Mouse (Mus musculus) layer of hippocampus, postnatal 14 days (tissue): Measurements from ENCODE around the gene Mrpl51. TPM values are rescaled to one million over a fixed set of nuclear protein-coding genes. Genes with fewer than 3 reads are reported as not detected.

Experiments
- DNase-seq, 2 experiments: peaks; one replicate each; pipeline ENCODE4 v3.0.0; 2021 to 2022; ENCODE audit warnings: low spot score in 2 of 2, mixed read lengths in 1 of 2
- total RNA-seq, 2 experiments: library from RNA; stranded (reverse); gene quantifications; 2 replicates each; pipeline ENCODE4 v1.2.3; 2021

The Mrpl51 gene
- total RNA-seq, 2 experiments from 2014 or later: 67.7 to 74.4 TPM

DNA sequence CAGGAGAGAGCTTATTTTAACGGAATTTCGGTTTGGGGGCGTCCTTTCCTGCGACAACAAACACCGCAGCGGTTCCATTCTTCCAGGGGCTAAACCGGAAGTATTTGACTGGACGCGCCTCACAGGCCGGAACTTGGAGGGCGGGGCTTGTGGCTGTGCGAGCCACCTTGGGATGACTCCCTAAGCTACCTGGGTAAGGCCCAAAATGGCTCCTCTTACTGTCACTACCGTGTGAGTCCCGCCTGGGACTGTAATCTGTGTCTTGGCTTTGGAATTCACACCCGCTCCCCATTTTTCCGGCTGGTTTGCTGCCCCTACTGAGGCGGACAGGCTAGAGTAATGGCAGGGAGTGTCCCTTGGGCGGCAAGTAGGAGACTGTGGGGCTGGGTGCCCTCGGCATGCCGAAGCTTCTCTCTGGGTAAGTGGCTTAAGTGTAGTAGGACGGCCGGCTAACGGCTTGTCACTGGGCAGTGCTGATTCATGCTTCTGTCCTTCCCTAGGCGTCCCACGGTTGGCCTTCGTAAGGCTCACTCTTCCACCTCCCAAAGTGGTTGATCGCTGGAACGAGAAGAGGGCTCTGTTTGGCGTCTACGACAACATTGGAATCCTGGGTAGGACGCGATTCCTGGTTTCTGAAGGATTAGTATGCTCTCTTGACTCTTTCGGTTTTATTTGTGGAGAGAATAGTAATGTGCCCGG is 564 bp downstream of the Mrpl51 start:
- peak; percentile 93 to 94 for DNase-seq

GRCm38 (mm10) chr6:125192841-125193240 is 1.2 kb downstream of the Mrpl51 start:
- no peak for DNase-seq

GRCm38 (mm10) chr6:125193390-125193789 is 1.8 kb downstream of the Mrpl51 start:
- no peak for DNase-seq

GRCm38 (mm10) chr6:125195541-125196075 is 4.0 kb downstream of the Mrpl51 start:
- no peak for DNase-seq

DNA sequence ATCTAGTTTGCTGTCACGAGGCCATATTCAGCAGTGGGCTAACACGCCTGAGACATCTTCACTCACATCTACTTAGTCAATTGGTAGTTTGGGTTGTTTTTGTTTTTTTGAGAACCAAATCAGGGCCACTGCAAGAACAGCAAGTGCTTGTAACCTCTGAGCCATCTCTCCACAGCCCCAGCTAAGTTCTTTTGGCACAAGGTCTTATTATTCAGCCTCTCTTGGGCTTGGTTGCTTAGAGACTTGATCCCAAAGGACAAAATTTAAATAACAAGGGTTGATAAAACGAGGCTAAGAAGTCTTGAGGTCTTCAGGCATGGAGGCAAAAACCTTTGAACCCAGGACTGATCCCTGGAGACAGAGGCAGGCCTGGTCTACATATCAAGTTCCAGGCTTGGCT is 4.7 kb downstream of the Mrpl51 start:
- no peak for DNase-seq

DNA sequence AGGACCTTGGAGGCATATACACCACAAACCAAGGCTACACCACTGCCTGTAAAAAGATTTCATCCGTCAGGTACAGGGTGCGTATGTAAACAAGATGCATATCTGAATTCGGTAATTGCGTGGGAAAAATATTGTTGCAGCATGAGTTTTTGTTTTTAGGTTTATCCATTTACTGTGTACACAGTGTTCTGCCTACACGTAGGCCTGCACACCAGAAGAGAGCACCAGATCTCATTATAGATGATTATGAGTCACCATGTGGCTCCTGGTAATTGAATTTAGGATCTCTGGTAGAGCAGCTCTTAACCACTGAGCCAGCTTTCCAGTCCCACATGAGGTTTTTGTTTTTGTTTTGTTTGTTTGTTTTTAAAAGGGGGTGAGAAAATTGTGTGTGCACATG is 5.6 kb downstream of the Mrpl51 start:
- peak in 1 of 2 experiments; percentile 28 for DNase-seq

DNA sequence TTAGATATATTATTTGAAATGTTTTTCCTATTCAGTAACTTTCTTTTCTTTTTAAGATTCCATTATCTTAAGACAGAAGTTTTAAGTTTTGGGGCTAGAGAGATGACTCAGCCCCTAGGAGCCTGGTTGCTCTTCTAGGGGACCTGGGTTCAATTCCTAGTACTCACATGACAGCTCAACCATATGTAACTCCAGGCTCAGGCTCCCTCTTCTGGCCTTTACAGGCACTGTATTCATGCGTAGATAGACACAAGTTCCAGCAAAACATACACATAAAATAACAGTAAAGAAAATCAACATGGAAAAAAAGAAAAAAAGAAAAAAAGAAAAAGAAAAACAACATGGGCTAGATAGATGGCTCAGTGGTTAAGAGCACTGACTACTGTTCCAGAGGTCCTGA is 18.8 kb downstream of the Mrpl51 start:
- DNase-seq: no peak

DNA sequence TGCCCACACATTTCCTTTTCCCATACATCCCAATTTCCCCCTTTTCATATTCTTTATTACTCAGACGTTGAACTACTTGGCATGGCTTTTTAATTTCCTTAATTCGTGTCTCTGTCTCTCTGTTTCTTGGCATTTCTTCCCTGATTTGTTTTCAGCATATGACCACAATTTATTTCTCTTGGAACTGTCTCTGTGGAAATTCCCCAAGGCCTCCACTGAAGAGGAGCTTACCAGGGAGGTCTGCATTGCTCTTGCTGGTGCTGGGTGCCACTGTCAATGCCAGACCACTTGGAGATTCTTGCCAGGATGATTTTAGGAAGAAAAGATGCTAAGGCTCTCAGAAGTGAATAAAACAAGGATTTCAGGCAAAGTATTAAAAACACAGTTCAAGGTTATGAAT is 21.0 kb downstream of the Mrpl51 start:
- DNase-seq: no peak

DNA sequence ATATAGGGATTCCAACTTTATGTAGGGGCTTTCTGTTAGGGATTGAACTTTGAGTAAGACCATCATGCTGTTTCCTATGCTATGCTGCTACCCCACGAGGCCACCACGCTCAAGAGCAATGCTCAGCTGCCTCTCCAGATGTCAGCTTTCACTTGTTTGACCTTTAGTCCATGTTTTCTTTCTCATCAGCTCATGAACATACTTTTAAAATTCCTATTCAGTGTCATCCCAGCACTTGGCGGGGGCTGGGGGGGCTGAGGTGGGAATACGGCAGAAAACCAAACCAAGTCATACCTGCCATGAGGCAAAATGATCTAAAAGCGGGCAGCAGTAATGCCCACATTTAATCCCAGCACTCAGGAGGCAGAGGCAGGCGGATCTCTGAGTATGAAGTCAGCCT is 21.5 kb downstream of the Mrpl51 start:
- DNase-seq: no peak

- DNase-seq: no peak
These were observed 22.1 kb downstream of the Mrpl51 start for GRCm38 (mm10) chr6:125213715-125214114.

- DNase-seq: peak; percentile 90 to 98
These were observed 23.8 kb downstream of the Mrpl51 start, which contains the start of gene Vamp1 for GRCm38 (mm10) chr6:125215148-125215954. Gene Vamp1 (plus strand): TSS chr6:125215551.

DNA sequence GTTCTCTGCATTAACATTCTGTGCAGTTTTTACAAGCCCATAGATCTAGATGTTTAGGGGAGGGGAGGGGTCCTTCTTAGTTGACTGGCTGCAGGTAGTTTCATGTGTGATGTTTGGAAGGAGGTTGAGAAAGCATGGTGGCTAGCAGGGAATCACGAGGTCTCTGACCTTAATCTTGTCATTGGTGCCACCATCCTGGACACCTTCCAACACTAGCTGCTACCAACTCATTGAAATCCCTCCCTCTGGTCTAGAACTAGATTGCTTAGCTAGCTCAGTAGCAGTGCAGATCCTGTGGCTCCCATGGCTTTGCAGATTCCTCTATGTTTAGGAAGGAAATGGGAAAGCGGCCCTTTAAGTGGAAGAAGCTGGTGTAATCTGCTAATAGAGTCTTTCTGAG is 25.3 kb downstream of the Mrpl51 start:
- no peak for DNase-seq

DNA sequence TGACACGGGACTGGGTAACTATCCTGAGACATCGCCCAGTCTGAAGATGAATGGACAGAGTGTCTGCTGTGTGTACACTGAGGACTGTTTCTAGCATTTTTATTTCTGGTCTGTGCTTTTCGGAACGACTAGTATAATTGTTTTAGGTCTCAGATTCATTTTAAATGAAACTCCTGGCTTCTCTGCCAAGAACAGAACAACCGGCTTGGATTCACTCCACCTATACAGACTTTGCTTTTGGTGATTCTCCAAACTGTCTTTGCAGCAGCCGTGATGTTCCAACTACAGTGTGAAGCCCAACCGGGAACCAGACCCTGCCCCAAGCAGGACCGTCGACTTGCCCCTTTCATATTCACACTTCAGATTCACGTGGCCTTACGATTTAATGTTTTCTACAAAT is 26.3 kb downstream of the Mrpl51 start:
- peak in 1 of 2 experiments; percentile 63 for DNase-seq

GRCm38 (mm10) chr6:125218963-125219362 is 27.4 kb downstream of the Mrpl51 start:
- peak; percentile 53 to 69 for DNase-seq

GRCm38 (mm10) chr6:125221115-125221745 is 29.6 kb downstream of the Mrpl51 start:
- no peak for DNase-seq

GRCm38 (mm10) chr6:125222146-125222545 is 30.5 kb downstream of the Mrpl51 start:
- no peak for DNase-seq

DNA sequence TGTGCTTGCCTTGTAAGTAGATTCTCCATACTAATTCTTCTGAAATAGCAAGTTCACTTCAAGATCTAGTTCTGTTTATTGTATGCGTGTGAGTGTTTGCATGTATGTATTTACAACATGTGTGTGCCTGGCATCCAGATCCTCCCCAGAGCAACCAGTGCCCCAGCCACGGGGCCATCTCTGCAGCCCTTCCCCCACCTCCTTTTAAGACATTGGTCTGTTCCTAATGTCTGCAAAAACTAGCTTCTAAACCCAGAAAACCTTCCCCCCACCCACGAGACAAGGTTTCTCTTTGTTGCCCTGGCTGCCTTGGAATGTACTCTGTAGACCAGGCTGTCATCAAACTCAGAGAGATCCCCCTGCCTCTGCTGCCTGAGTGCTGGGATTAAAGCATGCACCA is 31.0 kb downstream of the Mrpl51 start:
- DNase-seq: no peak

DNA sequence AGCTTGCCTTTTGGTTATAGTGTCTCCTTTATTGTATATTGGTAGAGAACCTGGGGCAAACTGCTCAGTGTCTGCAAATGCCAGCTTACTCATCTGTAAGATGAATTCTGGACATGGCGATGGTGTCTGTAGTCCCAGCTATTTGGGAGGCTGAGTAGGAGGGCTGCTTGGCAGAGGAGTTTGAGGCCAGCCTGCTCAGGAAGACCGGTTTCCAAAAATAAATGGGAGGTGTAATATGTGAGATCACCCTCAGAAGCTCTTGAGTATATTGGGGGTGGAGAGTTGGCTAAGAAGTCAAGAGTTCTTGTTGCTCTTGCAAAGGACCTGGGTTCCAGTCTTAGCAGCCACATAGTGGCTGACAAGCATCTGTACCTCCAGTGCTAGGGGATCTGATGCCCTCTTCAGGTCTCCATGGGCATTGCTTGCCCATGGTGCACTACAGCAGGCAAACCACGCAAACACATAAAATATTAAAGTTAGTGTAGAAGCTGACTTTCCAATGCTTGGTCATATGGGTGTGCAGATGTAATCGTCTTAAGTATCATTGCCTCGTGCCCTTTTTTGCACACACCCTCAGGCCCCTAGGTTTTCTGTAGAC is 34.0 kb downstream of the Mrpl51 start:
- no peak for DNase-seq

DNA sequence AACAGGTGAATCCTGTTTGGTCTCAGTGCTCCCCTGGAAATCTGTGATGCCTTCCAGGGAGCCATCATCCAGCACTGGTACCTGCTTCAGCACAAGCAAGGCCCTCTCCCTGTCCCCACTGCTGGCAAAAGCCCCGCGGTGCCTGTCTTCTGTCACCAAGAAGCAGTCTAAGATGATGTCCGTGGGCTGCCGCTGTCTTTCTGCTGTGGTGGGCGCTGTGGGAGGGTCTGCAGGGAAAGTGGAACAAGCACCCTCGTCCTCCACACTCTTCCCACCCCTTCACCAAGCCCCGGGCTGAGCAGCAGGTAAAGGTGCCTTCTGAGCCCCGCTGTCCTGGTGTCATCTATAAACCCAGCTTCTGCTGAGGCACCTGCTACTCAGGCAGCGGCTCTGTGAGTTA is 39.0 kb downstream of the Mrpl51 start:
- DNase-seq: no peak

- DNase-seq: peak; percentile 34 to 53
These were observed 39.8 kb downstream of the Mrpl51 start, which contains the start of gene Tapbpl for GRCm38 (mm10) chr6:125231117-125232044. Gene Tapbpl (minus strand): TSS chr6:125231860.
